Mouse (Mus musculus) ES-E14 (cell line): ENCODE measurements at regions not wholly inside any gene's neighbourhood (a gene's known extent, or its start where the extent isn't known, plus 50 kb on each side); places are given as distances from the start of the nearest gene placed in this dataset.

Experiments used
- CHD2 ChIP-seq: IDR thresholded peaks from 2 replicates; pipeline ENCODE4 v1.6.1; 2014; ENCODE audit warnings: mild to moderate bottlenecking, low read depth, low read length, inconsistent platforms
- HCFC1 ChIP-seq: IDR thresholded peaks from 2 replicates; pipeline ENCODE4 v1.6.1; 2012; ENCODE audit warnings: low read length, inconsistent platforms, borderline replicate concordance; ENCODE audit not compliant: insufficient read depth
- MAFK ChIP-seq: IDR thresholded peaks from 2 replicates; pipeline ENCODE4 v1.6.1; 2014; ENCODE audit warnings: mild to moderate bottlenecking, low read depth, low read length, inconsistent platforms; ENCODE audit not compliant: insufficient read depth
- ZC3H11A ChIP-seq: IDR thresholded peaks from 2 replicates; pipeline ENCODE4 v1.6.1; 2012; ENCODE audit warnings: low read depth, mild to moderate bottlenecking, inconsistent platforms, low read length, borderline replicate concordance
- ZNF384 ChIP-seq: IDR thresholded peaks from 2 replicates; pipeline ENCODE4 v1.6.1; 2012; ENCODE audit warnings: low read depth, low read length, inconsistent platforms

DNA sequence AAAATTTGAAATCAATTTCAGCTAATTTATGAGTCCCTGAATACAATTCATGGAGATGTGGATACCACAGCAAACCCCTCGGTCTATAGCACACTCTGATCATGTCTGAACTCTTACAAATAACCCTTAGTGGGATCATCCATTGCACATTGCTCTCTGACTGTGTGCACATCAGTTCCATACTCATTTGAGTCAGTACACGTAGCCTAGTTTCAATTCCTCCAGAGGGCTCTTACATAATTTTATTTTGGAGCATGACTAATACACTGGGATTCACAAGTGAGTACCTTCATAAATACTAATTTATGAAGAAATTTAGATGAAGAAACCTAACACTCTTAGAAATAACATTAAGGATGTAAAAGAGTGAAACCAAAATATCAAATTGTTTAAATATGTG is 978.3 kb downstream of the Pdha2 start:
- TF ChIP-seq CHD2 (no peak), MAFK (no peak), ZNF384 (no peak), ZC3H11A (no peak), HCFC1 (no peak)
